Mouse (Mus musculus): ENCODE data around the gene Gpc3. TPM values are rescaled to one million over a fixed set of nuclear protein-coding genes. Genes with fewer than 3 reads are reported as not detected.

Gene Gpc3
- polyA plus RNA-seq, 2 experiments, result 181 to 240 TPM

DNA sequence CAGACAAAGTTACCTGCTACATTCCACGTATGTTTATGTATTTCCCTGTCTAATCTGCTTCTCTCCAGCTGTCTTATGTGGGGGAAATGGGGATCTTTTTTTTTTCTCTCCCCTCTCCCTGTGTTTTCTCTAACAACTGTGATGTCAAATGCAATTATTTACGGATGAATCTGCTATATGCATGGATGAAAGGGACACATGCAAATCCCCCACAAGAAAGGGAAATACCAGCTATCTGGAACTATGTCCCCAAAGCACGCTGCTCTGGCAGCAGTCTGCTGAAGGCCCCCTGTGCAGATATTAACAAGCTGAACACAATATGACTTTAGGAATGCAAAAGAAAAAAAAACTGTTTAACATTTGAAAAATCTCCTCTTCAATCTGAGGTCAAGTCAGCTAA is 273.5 kb downstream of the Gpc3 start:
- H3K27me3 ChIP-seq (ENCODE audit: control insufficient read depth, insufficient read depth, low read length), result no peaks in the 10 kb centered on the region
- H3K27ac ChIP-seq, result no peak overlapping the region
- no peak overlapping the region for H3K9ac ChIP-seq (replicated peaks)
- 56% methylated on average over 3 of the region's 3 CpGs for WGBS (ENCODE audit: insufficient replicate concordance)
- ATAC-seq (ENCODE audit: insufficient read depth), result no peak
- no peak for DNase-seq (ENCODE audit: low read depth in 3 of 3, low spot score in 3 of 3)
- no peak for TF ChIP-seq EP300 (IDR thresholded peaks at IDR 0.05; ENCODE audit: low read depth)
- TF ChIP-seq CTCF (IDR thresholded peaks at IDR 0.05; ENCODE audit: low read depth), result no peak
- no peaks in the 10 kb centered on the region for H3K4me1 ChIP-seq (replicated peaks; ENCODE audit: control insufficient read depth in 2 of 2, insufficient read depth in 2 of 2, low read length in 1 of 2)
- no peak overlapping the region for H3K4me3 ChIP-seq (ENCODE audit: insufficient read depth in 1 of 2, low read depth in 2 of 2, low read length in 2 of 2)
- H3K36me3 ChIP-seq (replicated peaks; ENCODE audit: control insufficient read depth, insufficient read depth, low read depth), result no peaks in the 10 kb centered on the region
- H3K4me2 ChIP-seq (ENCODE audit: low read depth), result no peak overlapping the region
- H3K9me3 ChIP-seq (ENCODE audit: control insufficient read depth, low read length), result no peaks in the 10 kb centered on the region

DNA sequence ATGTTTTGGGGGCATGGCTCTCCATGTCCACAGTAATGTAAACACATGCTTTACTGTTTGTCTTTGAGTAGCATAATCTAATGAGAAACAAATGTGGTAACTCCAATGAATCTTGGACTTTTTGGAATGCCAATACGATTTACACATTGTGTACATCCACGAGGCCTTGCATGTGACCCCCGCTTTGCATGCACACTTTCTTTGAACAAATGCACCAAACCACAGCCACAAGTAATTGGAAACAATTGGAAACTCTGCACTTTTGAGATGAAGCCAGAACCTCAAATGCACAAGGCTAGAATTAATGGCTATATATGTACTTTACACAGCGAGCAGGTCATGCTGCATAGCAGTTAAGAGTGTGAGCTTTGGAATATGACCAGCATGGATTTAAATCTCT is 292.0 kb downstream of the Gpc3 start:
- Histone ChIP-seq H3K4me2 (ENCODE audit: low read depth) (no peak overlapping the region), H3K36me3 (replicated peaks; ENCODE audit: control insufficient read depth, insufficient read depth, low read depth) (no peaks in the 10 kb centered on the region), H3K27ac (no peak overlapping the region), H3K27me3 (ENCODE audit: control insufficient read depth, insufficient read depth, low read length) (no peaks in the 10 kb centered on the region), H3K4me3 (ENCODE audit: insufficient read depth in 1 of 2, low read depth in 2 of 2, low read length in 2 of 2) (no peak overlapping the region), H3K9ac (replicated peaks) (no peak overlapping the region), H3K9me3 (ENCODE audit: control insufficient read depth, low read length) (no peaks in the 10 kb centered on the region), H3K4me1 (replicated peaks; ENCODE audit: control insufficient read depth in 2 of 2, insufficient read depth in 2 of 2, low read length in 1 of 2) (no peaks in the 10 kb centered on the region)
- 65% methylated on average over 4 of the region's 4 CpGs for WGBS (ENCODE audit: insufficient replicate concordance)
- ATAC-seq (ENCODE audit: insufficient read depth), result no peak
- TF ChIP-seq CTCF (IDR thresholded peaks at IDR 0.05; ENCODE audit: low read depth) (no peak), EP300 (IDR thresholded peaks at IDR 0.05; ENCODE audit: low read depth) (no peak)
- no peak for DNase-seq (ENCODE audit: low read depth in 3 of 3, low spot score in 3 of 3)

DNA sequence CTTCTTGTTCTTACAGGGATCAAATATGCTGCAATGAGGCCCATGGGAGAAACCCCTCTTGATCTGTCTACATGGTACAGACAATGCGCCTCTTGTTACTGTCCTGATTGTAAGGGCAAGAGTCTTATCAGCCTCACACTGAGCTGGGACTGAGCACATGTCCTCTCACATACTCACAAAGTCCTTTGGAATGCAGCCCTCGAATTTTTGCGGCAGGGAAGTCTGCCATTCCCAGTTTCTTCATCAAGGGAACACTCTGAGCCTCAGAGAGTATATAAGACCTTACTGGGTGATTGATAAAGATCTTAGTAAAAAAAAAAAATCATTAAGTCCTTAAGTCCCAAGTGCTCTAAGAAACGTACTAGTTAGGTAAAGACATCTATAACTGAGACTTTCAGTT is 293.1 kb downstream of the Gpc3 start:
- WGBS (ENCODE audit: insufficient replicate concordance), result 57% methylated on average over 4 of the region's 4 CpGs
- no peak for DNase-seq (ENCODE audit: low read depth in 3 of 3, low spot score in 3 of 3)
- Histone ChIP-seq H3K4me2 (ENCODE audit: low read depth) (no peak overlapping the region), H3K4me3 (ENCODE audit: insufficient read depth in 1 of 2, low read depth in 2 of 2, low read length in 2 of 2) (no peak overlapping the region), H3K9me3 (ENCODE audit: control insufficient read depth, low read length) (no peaks in the 10 kb centered on the region), H3K36me3 (replicated peaks; ENCODE audit: control insufficient read depth, insufficient read depth, low read depth) (no peaks in the 10 kb centered on the region), H3K4me1 (replicated peaks; ENCODE audit: control insufficient read depth in 2 of 2, insufficient read depth in 2 of 2, low read length in 1 of 2) (no peaks in the 10 kb centered on the region), H3K9ac (replicated peaks) (no peak overlapping the region), H3K27me3 (ENCODE audit: control insufficient read depth, insufficient read depth, low read length) (no peaks in the 10 kb centered on the region), H3K27ac (no peak overlapping the region)
- TF ChIP-seq CTCF (IDR thresholded peaks at IDR 0.05; ENCODE audit: low read depth), result no peak
- no peak for TF ChIP-seq EP300 (IDR thresholded peaks at IDR 0.05; ENCODE audit: low read depth)
- no peak for ATAC-seq (ENCODE audit: insufficient read depth)

DNA sequence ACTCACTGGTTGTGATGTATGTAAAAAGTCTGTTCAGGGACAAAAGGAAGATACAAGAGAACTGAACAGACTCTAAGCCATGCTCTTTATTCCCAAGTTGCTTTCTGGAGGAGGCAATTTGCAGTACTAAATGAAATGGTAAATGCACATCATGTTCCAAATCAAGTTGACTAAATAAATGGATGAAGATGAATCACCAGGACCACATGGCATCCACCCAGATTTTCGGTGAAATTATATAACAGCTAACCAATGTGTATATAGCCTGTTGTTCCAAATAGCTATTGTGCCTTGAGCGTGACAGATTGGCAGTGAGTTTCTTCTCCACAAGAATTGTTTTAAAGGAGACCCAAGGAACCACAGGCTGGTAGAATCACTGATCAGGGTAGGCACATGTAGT is 302.8 kb downstream of the Gpc3 start:
- no peak for DNase-seq (ENCODE audit: low read depth in 3 of 3, low spot score in 3 of 3)
- WGBS (ENCODE audit: insufficient replicate concordance), result 62% methylated on average over 2 of the region's 2 CpGs
- no peak for ATAC-seq (ENCODE audit: insufficient read depth)

GRCm38 (mm10) chrX:52305226-52305625 is 308.5 kb downstream of the Gpc3 start:
- no peak overlapping the region for H3K9ac ChIP-seq (replicated peaks)
- H3K9me3 ChIP-seq (ENCODE audit: control insufficient read depth, low read length), result no peaks in the 10 kb centered on the region
- H3K4me2 ChIP-seq (ENCODE audit: low read depth), result no peak overlapping the region
- no peaks in the 10 kb centered on the region for H3K4me1 ChIP-seq (replicated peaks; ENCODE audit: control insufficient read depth in 2 of 2, insufficient read depth in 2 of 2, low read length in 1 of 2)
- no peak overlapping the region for H3K4me3 ChIP-seq (ENCODE audit: insufficient read depth in 1 of 2, low read depth in 2 of 2, low read length in 2 of 2)
- DNase-seq (ENCODE audit: low read depth in 3 of 3, low spot score in 3 of 3) (no peak), ATAC-seq (ENCODE audit: insufficient read depth) (no peak)
- 63% methylated on average over 4 of the region's 4 CpGs for WGBS (ENCODE audit: insufficient replicate concordance)
- no peak overlapping the region for H3K27ac ChIP-seq
- H3K36me3 ChIP-seq (replicated peaks; ENCODE audit: control insufficient read depth, insufficient read depth, low read depth), result no peaks in the 10 kb centered on the region
- H3K27me3 ChIP-seq (ENCODE audit: control insufficient read depth, insufficient read depth, low read length), result no peaks in the 10 kb centered on the region
- TF ChIP-seq EP300 (IDR thresholded peaks at IDR 0.05; ENCODE audit: low read depth) (no peak), CTCF (IDR thresholded peaks at IDR 0.05; ENCODE audit: low read depth) (no peak)

More for the DNA sequence above, 302.8 kb downstream of the Gpc3 start:
- Histone ChIP-seq H3K4me3 (ENCODE audit: insufficient read depth in 1 of 2, low read depth in 2 of 2, low read length in 2 of 2) (no peak overlapping the region), H3K4me2 (ENCODE audit: low read depth) (no peak overlapping the region), H3K9ac (replicated peaks) (no peak overlapping the region), H3K27ac (no peak overlapping the region), H3K9me3 (ENCODE audit: control insufficient read depth, low read length) (no peaks in the 10 kb centered on the region), H3K27me3 (ENCODE audit: control insufficient read depth, insufficient read depth, low read length) (no peaks in the 10 kb centered on the region), H3K4me1 (replicated peaks; ENCODE audit: control insufficient read depth in 2 of 2, insufficient read depth in 2 of 2, low read length in 1 of 2) (no peaks in the 10 kb centered on the region), H3K36me3 (replicated peaks; ENCODE audit: control insufficient read depth, insufficient read depth, low read depth) (no peaks in the 10 kb centered on the region)
- TF ChIP-seq CTCF (IDR thresholded peaks at IDR 0.05; ENCODE audit: low read depth) (no peak), EP300 (IDR thresholded peaks at IDR 0.05; ENCODE audit: low read depth) (no peak)

Measured in liver, embryonic 14.5 days (tissue).